Mouse (Mus musculus): ENCODE results near the gene H2al2b. TPM values are rescaled to one million over a fixed set of nuclear protein-coding genes. Genes with fewer than 3 reads are reported as not detected.
"Not testable (repeated sequence)": the region's sequence is repeated elsewhere in the genome, so short reads cannot be mapped to it uniquely, and the experiment has no call there.

H2al2b gene
- total RNA-seq (2021) = not detected
- long read RNA-seq, experiment 1 = 0 reads
- long read RNA-seq, experiment 2 = 0 reads

GRCm38 (mm10) chrY:2720574-2720973 lies at the start of gene H2al2b:
TSS of gene H2al2b (minus strand) at chrY:2720674.
- DNase-seq = not testable (repeated sequence)

Other genes with a start within 250 kb of the H2al2b start
- not detected for gene H2al2c, start 121.6 kb downstream of the H2al2b start, total RNA-seq (2021)
- not detected for gene Sry, start 57.0 kb downstream of the H2al2b start, total RNA-seq (2021)
- gene Gm4064, start 75.5 kb upstream of the H2al2b start, total RNA-seq (2021) = not detected
- gene Rbmy, start 110.0 kb upstream of the H2al2b start, total RNA-seq (2021) = not detected
- not detected for gene Gm10256, start 110.0 kb upstream of the H2al2b start, total RNA-seq (2021)
- gene Gm10352, start 180.3 kb upstream of the H2al2b start, total RNA-seq (2021) = not detected
- gene Gm29289, start 211.9 kb upstream of the H2al2b start, total RNA-seq (2021) = not detected

All from gastrocnemius, postnatal 10 days (tissue).